Mouse (Mus musculus) gastrocnemius, postnatal 14 days (tissue): ENCODE measurements around the gene Gm20388. TPM values are rescaled to one million over a fixed set of nuclear protein-coding genes. Genes with fewer than 3 reads are reported as not detected.
"Not testable (repeated sequence)": the region's sequence is repeated elsewhere in the genome, so short reads cannot be mapped to it uniquely, and the experiment has no call there.

Experiments used
- DNase-seq: peaks from one replicate; pipeline ENCODE4 v3.0.0; 2021; ENCODE audit warnings: mixed read lengths
- intact Hi-C: fragments of 180-260 bp; cut with DNase I; formaldehyde crosslinking; loops from one replicate; pipeline ENCODE4 v1.15.1; 2025; ENCODE audit warnings: low total_unique reads
- total RNA-seq, 2 experiments: library from RNA; stranded (reverse); gene quantifications; 2 replicates each; pipeline ENCODE4 v1.2.3; 2021

The Gm20388 gene
- total RNA-seq, 2 experiments from 2014 or later: 5.6 to 6.0 TPM

DNA sequence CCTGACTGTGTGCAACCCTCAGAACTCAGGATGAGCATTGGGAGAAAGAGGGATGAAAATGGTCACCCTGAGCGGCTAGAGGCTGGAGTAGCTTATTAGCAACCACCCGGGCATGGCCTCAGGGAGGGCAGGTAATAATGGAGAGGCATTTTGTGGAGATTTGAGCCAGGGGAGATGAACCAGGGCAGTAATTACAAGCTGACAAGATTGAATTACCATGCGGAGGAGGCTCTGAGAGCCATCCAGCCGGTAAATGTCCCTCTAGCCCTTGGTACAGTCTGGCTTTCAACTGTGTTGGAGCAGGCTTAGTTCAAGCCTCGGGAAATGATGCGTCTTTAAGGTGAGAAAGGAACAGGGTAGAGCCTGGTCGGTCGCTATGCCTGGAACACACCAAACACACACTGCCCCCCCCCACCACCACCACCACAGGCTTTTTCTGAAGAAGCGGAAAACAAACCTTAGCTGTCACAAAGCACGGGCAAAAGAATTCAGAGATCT, 1486.6 kb downstream of the Gm20388 start:
- DNase-seq: no peak
- intact Hi-C loops: loop anchor here (5.0 to 10.0 kb wide), 2 partner anchors 118 to 270 kb away; partner anchors contain the start of gene Foxl1

DNA sequence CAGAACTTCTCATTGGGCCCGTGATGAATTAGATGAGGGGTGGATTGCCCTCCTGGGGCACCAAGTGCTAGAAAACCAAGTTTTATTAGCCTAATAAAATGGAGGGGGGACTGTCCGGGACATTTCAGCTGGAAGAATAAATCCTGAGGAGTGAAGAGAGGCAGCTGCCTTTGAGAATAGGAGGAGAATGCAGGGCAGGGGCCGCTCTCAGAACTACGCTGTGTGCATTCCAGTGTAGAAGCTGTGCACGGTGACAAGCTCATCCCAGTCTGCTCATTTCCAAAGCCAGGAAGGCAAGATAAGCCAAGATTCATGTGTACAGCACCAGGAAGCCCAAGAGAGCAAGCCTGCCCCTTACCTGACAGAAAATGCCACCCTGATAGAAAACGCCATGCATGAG, 1487.4 kb downstream of the Gm20388 start:
- no peak for DNase-seq

DNA sequence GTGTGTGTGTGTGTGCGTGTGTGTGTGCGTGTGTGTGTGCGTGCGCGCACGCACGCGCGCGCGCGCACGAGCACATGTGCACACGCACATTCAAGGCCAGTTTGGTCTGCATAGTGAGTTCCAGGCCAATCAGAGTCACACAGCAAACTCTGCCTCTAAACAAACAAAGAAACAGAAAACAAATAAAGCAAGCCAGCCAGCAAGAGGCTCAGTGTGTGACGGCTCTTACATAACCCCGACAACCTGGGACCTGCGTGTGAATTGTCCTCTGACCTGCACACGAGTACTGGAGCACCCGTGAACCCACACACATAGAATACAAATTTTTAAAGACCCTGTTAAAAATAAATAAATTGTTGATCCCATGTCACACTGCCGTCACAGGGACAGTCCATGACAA, 1488.1 kb downstream of the Gm20388 start:
- DNase-seq: no peak
- intact Hi-C loops: loop anchor here (5.0 to 10.0 kb wide), 2 partner anchors 116 to 271 kb away; partner anchors contain the start of gene Foxl1

More for the DNA sequence above, 1487.4 kb downstream of the Gm20388 start:
- intact Hi-C loops: loop anchor here (5.0 to 10.0 kb wide), 2 partner anchors 117 to 271 kb away; partner anchors contain the start of gene Foxl1

DNA sequence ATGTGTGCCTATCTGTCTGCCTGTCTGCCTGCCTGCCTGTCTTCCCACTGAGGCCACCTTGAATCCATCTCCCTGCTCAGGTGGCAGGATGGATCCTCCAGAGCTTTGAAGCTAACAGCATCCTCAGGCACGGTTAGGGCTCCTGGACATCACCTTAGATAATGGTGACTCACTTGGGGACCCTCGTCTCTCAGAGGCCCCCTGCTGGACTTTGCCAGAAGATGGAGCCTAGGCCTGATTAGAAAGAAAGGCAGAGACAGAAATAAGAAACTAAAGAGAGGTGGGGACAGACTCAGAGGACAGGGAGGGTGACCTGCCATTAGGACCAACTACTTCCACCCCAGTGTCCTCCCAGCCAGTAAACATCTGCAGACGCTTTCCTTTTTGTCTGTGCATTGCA, 1488.5 kb downstream of the Gm20388 start:
- intact Hi-C loops: loop anchor here (5.0 to 10.0 kb wide), 2 partner anchors 116 to 272 kb away; partner anchors contain the start of gene Foxl1
- no peak for DNase-seq

DNA sequence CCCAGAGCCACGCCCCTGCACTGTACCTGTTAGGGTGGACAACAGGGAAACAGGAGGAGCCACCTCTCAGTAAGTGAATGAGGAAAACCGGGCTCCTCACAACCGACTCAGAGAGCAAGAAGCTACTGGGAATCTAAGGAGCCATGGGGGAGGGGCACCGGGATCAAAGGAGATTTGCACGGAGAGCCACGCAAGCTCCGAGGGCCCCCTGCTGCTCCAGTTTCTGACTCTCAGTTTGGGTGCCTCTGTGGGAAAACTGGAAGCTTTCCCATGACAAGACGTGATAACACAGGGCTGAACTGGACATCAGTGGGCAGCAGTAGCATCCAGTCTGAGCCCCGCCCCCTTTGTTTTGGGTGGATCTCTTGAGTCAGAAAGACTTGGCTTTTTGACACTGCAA, 1489.9 kb downstream of the Gm20388 start:
- DNase-seq: no peak
- intact Hi-C loops: no loop called here

DNA sequence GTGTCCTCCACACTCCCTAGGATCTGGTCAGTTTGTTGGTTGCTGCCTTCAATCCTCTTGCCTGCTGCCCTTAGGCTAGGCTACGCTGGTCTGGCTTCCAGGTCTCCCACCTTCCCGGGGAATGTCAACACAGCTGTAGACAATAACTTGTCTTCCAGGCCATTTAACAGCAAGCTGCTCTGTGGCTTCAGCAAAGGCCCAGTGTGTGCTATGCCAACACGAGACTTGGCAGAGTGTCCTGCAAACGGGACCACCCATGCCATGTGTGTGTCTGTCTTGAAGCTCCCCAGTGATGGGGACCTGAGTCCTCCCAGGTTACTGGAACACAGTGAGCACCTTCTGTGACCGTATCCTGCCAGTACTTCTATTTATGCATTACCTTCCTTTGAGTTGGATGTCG, 1493.2 kb downstream of the Gm20388 start:
- intact Hi-C loops: no loop called here

DNA sequence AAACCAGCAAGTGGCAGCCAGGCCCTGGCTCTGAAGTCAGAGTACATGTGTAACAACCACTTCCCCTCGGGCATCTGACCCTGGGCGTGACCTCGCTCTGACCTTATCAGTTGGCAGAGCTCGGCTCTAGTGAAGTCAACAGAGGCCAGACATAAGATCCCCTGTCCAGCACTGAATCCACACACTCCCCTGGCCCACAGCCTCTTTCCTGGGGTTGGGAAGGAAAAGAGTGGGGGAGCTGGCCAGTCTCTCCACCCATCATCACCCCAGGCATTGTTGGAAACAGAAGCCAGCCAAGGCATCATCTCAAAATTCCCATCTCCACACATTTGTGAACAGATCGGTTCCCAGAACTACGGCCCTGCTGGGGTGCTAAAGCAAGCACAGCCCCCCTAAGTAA, 1507.4 kb downstream of the Gm20388 start:
- DNase-seq: no peak
- intact Hi-C loops: no loop called here

More for the DNA sequence above, 1493.2 kb downstream of the Gm20388 start:
- no peak for DNase-seq

DNA sequence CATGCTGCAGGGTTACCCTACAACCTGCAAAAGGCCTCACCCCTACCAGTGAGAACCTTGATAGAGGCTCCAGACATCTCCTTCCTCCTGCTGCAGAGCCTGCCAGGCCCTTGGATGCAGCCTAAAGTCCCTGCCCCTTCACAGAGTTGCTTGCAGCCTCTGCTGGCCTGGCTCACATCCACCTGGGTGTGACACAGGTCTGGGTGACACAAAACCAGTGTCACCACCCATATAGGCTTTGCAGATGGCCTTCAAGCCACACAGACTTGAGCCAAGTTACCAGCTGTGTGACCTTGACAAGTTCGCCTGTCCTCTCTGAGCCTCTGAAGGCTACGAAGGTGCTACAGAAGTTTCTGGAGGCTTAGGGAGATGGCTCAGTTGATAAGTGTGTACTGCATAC, 1508.9 kb downstream of the Gm20388 start:
- no peak for DNase-seq
- intact Hi-C loops: no loop called here

DNA sequence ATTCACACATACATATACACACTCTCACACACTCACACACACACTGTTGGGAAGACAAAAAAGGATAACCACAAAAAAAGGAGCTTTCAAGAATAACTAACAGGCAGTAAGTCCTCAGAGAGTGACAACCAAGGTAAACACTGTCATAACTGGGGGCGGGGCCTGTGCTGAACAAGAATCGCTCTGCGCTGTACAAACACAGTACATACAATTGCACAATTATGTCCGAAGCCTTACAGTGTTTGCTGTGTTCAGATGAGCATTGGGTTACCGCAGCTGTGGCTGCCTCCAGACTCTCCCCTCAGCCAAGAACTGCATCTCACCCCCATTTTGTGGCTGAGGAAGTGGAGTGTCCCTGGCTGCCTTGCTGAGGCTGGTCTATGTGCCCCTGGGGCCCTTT, 1510.4 kb downstream of the Gm20388 start:
- DNase-seq: no peak
- intact Hi-C loops: no loop called here

DNA sequence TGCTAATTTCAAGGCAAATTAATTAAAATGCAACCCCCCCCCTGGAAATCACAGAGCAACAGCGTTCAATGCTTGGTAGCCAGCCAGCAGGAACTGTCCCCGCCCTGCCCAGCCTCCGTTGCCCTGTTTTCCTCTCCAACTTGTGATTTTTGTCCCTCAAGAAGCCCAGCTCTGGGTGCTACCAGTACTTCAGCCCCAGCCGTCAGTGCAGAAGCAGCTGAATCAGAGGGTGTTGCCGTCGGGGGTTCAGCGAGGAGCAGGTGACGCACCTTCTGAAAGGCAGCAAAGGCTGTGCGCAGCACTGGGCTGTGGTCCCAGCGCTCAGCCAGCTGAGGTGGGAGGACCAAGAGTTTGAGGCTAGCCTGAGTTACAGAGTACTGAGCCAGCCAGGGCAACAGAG, 1513.4 kb downstream of the Gm20388 start:
- no peak for DNase-seq
- intact Hi-C loops: no loop called here

DNA sequence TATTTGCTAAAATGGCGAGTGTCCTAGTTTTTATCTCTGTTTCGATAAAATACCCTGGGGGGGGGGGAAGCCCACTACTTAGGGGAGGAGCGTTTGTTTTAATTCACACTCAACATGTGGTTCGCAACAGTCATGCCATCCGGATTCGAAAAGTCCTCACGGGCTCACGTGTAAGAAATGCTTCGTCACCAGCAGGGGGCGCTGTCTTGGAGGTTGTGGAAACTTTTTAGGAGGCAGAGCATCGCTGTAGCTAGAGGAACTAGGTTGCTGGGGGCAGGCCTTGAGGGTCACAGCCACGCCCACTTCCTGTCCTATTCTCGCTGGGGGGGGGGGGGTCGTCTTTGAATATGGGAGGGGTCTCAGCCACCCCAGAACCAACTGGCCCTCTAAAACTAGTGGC, 1514.0 kb downstream of the Gm20388 start:
- DNase-seq: no peak
- intact Hi-C loops: no loop called here

DNA sequence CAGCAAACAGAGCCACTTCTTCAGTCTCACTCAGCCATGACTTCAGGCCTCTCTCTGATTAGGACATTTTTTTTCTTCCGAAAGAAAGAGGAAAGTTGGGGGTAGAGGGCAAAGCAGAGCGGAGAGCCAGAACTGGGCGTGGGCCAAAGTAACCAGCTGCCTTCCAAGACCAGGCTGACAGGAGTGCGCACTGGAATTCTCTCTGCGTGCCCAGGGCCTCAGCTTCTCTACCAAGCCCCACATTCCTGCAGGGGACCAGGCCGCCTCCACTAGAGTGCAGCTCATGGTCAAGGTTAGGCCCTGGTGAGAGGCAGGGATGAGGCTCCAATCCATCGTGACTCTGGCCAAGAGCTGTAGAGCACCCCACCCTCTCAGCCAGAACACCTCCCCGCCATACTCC, 1520.9 kb downstream of the Gm20388 start:
- DNase-seq: no peak

DNA sequence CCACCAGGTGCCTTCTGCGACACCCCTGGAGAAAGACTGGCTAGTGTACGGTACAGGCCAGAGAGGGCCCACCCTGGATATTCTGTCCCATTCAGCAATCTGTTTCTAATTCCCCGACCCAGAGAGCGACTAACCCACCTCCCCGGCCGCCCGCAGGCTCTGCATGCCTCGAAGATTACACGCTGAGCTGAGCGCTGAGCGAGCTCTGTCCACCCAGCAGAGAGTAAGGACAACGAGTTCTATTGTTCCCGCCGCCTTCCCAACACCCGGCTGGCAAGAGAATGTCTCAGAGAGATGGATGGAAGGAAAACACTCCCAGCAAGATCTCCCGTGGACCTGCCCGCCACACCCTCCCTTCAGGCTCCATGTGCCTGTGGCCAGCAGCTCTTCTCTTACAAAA, 1522.8 kb downstream of the Gm20388 start:
- intact Hi-C loops: no loop called here
- DNase-seq: no peak

More for the DNA sequence above, 1520.9 kb downstream of the Gm20388 start:
- intact Hi-C loops: no loop called here

DNA sequence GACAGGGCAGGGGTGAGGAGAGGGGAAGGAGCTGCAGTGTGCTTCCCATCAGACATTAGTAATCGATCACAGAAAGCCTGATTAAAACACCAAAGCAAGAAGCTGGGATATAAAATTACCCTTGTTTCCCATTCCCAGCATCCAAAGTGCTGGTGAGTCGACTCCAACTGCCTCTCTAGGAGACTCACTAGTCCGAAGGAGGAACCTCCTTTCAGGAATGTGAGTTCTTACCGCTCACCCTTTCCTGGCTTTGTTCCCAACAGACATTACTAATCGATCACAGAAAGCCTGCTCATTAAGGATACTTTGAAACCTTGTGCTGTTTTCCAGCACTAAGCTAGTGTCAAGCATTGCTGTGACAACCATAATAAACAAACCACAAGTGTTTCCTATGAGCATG, 1526.0 kb downstream of the Gm20388 start:
- no peak for DNase-seq
- intact Hi-C loops: no loop called here

DNA sequence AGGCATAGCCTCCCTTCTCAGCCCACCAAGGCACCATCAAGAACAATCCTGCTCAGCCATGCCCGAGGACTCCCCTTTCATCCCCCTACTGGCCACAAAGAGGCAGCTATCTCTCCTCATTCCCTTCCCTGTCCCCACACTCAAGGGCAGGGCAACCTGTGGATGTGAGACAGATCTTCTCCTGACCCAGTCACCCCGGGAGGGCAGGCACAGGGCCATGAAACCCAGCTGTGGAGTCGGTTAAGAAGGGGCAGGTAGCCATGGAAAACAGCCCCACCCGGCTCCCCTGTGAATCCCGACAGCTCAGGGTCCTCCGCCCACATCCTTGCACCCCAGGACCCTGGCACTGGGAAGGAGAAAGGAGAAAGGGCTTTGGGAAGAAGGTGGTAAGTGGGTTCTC, 1526.9 kb downstream of the Gm20388 start:
- intact Hi-C loops: no loop called here
- DNase-seq: no peak

DNA sequence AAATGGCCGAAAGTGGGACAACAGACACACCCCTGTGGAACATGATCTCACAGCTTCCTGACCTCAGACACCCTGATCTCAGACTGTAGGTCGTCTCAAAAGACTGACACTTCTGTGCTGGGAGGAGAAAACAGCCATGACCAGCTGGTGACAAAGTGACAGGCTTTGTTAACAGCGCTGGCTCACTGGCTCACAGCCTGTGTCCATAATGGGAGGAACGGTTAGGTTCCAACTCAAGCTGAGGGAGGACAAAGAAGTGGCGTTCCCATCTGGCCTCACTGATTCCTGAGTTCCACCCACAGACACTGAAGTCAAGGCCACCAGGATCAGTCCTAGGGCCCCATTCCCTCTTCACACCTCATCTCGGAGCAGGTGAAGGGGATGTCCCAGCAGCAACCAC, 1527.5 kb downstream of the Gm20388 start:
- intact Hi-C loops: no loop called here
- DNase-seq: no peak

DNA sequence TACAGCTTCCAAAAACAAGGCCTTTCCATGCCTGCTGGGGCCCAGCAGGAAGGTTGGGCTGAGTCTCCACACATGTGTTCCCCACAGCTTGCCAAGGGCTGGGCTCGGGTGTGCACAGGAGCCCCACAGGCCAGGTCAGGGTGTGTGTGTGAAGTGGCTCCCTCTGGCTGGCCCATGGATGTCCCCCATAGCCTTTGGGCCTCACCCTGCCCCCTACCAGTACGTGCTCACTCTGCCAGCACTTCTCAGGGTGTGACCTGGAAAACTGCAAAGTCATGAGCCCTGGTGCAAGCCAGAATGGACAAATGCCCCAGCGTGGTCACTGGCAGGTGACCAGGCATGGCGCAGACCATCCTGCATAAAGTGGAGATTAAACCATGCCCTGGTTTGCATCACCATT, 1528.7 kb downstream of the Gm20388 start:
- intact Hi-C loops: no loop called here
- DNase-seq: no peak

DNA sequence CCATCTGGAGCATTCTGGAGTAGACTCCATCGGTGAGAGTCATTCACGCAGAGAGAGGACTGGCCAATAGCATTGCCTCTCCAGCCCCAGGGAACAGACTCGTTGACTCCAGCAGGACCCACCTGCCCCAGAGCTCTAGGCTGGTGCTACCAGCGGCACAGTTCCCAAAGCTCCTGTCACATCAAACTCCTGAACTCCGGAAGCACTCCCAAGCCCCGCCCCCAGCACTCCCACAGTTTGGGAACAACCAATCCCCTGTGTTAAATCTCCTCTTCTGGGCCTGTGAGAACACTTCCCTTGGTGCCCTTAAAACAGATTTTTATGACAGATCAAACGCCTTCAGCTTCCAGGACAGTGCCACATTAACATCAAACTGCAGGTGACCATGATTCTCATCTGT, 1532.7 kb downstream of the Gm20388 start:
- intact Hi-C loops: no loop called here
- no peak for DNase-seq

DNA sequence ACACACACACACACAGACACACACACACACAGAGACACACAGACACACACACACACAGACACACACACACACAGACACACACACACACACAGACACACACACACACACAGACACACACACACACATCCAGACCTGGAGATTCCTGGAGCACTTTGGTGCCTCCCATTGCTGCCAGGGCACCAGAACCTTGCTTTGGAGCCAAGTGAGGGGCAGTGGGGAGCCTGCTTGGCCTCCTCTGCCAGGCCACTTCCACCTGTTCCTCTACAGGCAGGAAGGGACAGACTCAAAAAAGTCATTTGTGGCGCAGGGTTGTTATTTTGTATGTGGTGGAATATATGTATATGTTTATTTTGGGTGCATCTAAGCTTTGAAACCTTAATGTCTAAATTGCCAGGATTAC, 1533.9 kb downstream of the Gm20388 start:
- DNase-seq, intact Hi-C loops: not testable (repeated sequence)

DNA sequence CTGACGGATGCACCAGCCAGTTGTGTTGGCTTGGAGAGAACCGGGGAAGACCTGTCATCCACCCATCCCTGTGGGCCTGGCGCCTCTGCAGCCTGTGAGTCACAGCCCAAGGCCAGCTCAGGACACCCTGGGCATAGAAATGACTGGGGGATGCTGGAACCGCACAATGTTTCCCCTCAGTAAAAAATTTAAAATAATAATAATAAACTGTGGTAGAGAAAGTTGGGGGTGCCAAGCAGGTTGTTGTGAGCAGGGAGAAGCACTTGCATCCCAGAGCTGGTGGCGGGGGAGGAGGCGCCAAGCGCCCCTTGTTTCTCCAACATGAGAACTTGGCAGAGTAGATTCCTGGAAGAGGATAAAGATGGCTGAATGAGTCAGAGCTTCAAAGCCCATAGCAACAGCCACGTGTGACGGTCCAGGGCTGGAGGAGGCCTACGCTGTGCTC, 1534.4 kb downstream of the Gm20388 start:
- peak; percentile 59 for DNase-seq
- intact Hi-C loops: no loop called here

DNA sequence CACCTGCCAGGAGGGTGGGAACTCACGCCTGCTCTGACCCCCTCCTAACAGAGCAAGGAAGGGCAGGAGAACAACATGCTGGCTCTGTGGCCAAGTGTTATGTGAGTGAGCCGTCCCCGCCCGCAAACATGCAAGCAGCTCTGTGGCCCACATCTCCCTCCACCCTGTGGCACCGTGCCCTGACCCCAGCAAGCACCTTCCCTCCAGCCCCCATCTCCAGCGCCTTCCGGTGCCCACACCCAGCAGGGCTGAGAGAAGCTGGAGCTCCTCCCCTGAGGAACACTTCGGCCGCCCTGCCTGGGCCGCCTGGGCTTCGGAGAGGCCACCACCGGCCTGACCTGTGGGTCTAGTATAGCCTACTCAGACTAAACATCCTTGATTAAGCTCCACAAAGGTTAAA, 1535.5 kb downstream of the Gm20388 start:
- no peak for DNase-seq

DNA sequence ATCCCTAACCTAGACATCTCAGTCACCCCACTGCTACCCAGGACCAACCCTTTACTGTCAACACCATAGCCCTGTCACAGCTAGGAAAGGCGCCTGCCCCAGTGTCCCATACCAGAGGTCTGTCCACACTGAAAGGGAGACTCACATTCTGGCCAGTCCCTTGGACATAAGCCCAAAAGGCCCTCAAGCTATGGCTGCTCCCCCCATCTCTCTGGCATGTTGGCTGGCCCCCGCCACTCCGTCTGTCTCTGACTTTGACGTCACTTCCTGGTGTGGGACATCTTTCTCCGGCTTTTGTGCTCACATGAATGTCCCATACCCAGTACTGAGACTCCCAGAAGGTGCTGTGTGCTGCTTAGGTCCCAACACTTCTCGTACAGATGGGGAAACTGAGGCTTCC, 1536.2 kb downstream of the Gm20388 start:
- intact Hi-C loops: no loop called here
- DNase-seq: no peak

More for the DNA sequence above, 1535.5 kb downstream of the Gm20388 start:
- intact Hi-C loops: no loop called here
